Mouse (Mus musculus): ENCODE data around the gene Spata31d1d. TPM values are rescaled to one million over a fixed set of nuclear protein-coding genes. Genes with fewer than 3 reads are reported as not detected.

Spata31d1d gene
- polyA plus RNA-seq, 1 experiment from 2014 or later: not detected

DNA sequence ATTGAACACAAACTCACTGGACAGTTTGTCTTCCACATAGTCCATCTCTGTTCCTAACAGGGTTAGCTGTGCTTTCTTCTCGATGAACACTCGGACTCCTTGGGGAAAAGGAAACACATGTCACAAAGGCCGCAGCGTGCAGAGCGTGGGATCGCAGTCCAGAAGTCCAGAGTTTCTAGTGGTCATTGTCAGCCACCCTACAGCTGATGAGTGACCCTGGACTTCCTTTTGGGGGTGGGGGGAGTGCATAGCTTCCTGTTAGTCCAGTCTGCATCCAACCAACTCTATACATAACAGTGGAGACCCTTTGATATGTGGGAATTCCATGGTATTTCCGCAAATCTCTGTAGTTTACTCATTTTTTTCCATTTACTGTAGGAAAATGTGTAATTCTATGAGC lies 25.4 kb upstream of the Spata31d1d start:
- Histone ChIP-seq H3K4me1 (replicated peaks; ENCODE audit: control insufficient read depth, insufficient read depth) (no peaks in the 10 kb centered on the region), H3K4me2 (replicated peaks; ENCODE audit: low read depth) (no peak overlapping the region), H3K27ac (replicated peaks) (no peak overlapping the region), H3K9ac (ENCODE audit: low read length) (no peak overlapping the region), H3K9me3 (ENCODE audit: control insufficient read depth, low read length) (no peaks in the 10 kb centered on the region), H3K4me3 (ENCODE audit: low read depth, low read length) (no peak overlapping the region), H3K36me3 (ENCODE audit: control insufficient read depth, insufficient read depth, low read length) (peaks cover 18% of the 10 kb centered on the region; the same call in 1 of the 2 replicates), H3K27me3 (ENCODE audit: control insufficient read depth, insufficient read depth, low read length) (no peaks in the 10 kb centered on the region)
- no peak for DNase-seq (ENCODE audit: low spot score)
- WGBS: 91% methylated on average over 7 of the region's 7 CpGs
- ATAC-seq (ENCODE audit: low FRiP score, low TSS enrichment): no peak
- TF ChIP-seq CTCF (IDR thresholded peaks at IDR 0.05; ENCODE audit: low read depth) (no peak), EP300 (optimal IDR thresholded peaks at IDR 0.05) (no peak)

DNA sequence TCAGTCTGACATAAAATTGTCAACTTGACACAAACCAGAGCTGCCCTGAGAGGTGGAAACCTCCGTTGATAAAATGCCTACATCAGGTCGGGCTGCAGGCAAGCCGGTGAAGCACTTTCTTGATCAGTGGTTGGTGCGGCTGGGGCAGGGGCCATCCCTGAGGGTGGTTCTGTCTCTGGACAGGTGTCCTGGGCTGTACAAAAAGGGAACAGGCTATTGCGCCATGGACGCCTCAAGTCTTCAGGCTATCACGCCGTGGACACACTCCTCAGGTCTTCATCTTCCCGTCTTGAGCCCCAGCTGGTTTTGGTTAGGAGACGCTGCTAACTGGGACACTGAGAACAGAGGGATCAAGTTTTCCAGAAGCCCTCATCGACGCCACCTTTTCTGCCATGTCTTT lies 18.8 kb upstream of the Spata31d1d start:
- Histone ChIP-seq H3K4me3 (ENCODE audit: low read depth, low read length) (no peak overlapping the region), H3K4me2 (replicated peaks; ENCODE audit: low read depth) (no peak overlapping the region)

DNA sequence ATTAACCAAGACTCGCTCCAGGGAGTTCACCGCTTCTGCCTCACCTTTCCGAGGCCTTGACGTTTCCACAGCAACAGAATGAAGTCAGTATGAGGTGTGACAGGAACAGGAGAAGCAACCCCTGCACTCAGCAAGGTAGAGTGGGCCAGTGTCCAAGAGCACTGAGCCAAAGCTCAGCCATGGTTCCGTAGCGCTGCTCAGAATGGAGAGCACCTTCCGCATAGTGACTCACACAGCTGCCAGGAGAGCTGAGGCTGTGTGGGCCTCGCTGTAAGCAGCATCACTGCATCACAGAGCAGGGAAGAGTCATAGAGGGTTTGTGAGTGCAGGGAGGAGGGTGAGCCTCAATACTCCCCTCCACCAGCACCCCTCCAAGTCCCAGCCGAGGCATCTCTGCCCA lies 15.2 kb upstream of the Spata31d1d start, which contains the start of gene 1700014D04Rik:
1700014D04Rik (minus strand) TSS at position 42 of the 400 bp plus-strand sequence.
- H3K4me2 ChIP-seq (replicated peaks; ENCODE audit: low read depth): no peak within 1 kb of the TSS
- H3K36me3 ChIP-seq (ENCODE audit: control insufficient read depth, insufficient read depth, low read length): no peaks in the 10 kb centered on the region
- DNase-seq (ENCODE audit: low spot score): no peak
- TF ChIP-seq EP300 (optimal IDR thresholded peaks at IDR 0.05) (no peak), CTCF (IDR thresholded peaks at IDR 0.05; ENCODE audit: low read depth) (no peak)
- no peak; the same call in 1 of the 2 replicates for ATAC-seq (ENCODE audit: low FRiP score, low TSS enrichment)
- no peaks in the 10 kb centered on the region for H3K9me3 ChIP-seq (ENCODE audit: control insufficient read depth, low read length)
- H3K9ac ChIP-seq (ENCODE audit: low read length): no peak within 1 kb of the TSS
- no peaks in the 10 kb centered on the region for H3K27me3 ChIP-seq (ENCODE audit: control insufficient read depth, insufficient read depth, low read length)
- 74% methylated on average over 9 of the region's 9 CpGs for whole genome bisulfite sequencing
- H3K27ac ChIP-seq (replicated peaks): no peak within 1 kb of the TSS
- H3K4me1 ChIP-seq (replicated peaks; ENCODE audit: control insufficient read depth, insufficient read depth): no peaks in the 10 kb centered on the region
- no peak within 1 kb of the TSS for H3K4me3 ChIP-seq (ENCODE audit: low read depth, low read length)

More for the DNA sequence above, 18.8 kb upstream of the Spata31d1d start:
- Histone ChIP-seq H3K36me3 (ENCODE audit: control insufficient read depth, insufficient read depth, low read length) (peaks cover 7% of the 10 kb centered on the region; the same call in 1 of the 2 replicates), H3K27ac (replicated peaks) (no peak overlapping the region), H3K9ac (ENCODE audit: low read length) (no peak overlapping the region), H3K27me3 (ENCODE audit: control insufficient read depth, insufficient read depth, low read length) (no peaks in the 10 kb centered on the region), H3K9me3 (ENCODE audit: control insufficient read depth, low read length) (no peaks in the 10 kb centered on the region), H3K4me1 (replicated peaks; ENCODE audit: control insufficient read depth, insufficient read depth) (no peaks in the 10 kb centered on the region)
- TF ChIP-seq CTCF (IDR thresholded peaks at IDR 0.05; ENCODE audit: low read depth): no peak
- ATAC-seq (ENCODE audit: low FRiP score, low TSS enrichment) (no peak), DNase-seq (ENCODE audit: low spot score) (no peak)
- 77% methylated on average over 12 of the region's 12 CpGs for WGBS

DNA sequence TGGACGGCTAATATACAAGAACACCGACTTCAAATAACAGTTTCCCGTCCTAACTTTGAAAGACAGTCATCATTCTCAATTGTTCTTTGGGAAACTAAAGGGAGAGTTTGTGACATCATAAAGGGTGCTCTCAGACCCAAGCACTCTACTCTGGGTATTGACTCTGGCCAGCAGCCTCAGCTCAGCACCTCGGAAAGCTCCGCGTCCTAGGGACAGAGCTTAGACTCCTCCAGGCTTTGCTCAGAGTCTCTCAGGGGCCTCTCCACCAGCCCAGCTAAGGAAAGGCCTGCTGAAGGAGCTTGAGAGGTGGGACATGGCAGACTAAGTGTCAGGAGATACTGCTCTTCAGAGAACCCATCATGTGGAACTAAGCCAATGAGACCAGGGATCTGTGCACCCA lies 14.6 kb upstream of the Spata31d1d start:
- ATAC-seq (ENCODE audit: low FRiP score, low TSS enrichment) (peak; percentile 48; the same call in 1 of the 2 replicates), DNase-seq (ENCODE audit: low spot score) (no peak)
- Histone ChIP-seq H3K36me3 (ENCODE audit: control insufficient read depth, insufficient read depth, low read length) (no peaks in the 10 kb centered on the region), H3K9ac (ENCODE audit: low read length) (no peak overlapping the region), H3K27ac (replicated peaks) (no peak overlapping the region), H3K27me3 (ENCODE audit: control insufficient read depth, insufficient read depth, low read length) (no peaks in the 10 kb centered on the region), H3K4me1 (replicated peaks; ENCODE audit: control insufficient read depth, insufficient read depth) (no peaks in the 10 kb centered on the region), H3K4me3 (ENCODE audit: low read depth, low read length) (no peak overlapping the region), H3K9me3 (ENCODE audit: control insufficient read depth, low read length) (no peaks in the 10 kb centered on the region), H3K4me2 (replicated peaks; ENCODE audit: low read depth) (no peak overlapping the region)
- TF ChIP-seq EP300 (optimal IDR thresholded peaks at IDR 0.05) (no peak), CTCF (IDR thresholded peaks at IDR 0.05; ENCODE audit: low read depth) (no peak)
- WGBS: 67% methylated on average over 5 of the region's 6 CpGs

DNA sequence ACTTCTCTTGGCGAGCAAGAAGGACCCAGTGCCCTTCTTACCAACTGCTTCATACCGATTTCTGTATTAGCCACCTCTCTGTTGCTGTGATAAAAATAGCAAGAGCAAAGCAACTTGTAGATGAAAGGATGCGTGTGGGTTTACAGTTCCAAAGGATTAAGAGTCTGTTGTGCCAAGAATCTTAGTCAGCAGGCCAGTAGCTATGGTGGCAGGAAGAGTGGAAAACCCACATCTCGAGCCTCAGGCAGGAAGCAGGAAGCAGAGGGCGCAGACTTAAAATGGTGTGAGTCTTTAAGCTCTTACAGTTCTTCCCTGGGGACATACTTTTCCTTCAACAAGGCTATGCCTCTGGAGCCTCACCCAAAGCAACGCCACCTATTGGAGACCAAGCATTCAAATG lies 13.9 kb upstream of the Spata31d1d start:
- Histone ChIP-seq H3K9ac (ENCODE audit: low read length) (no peak overlapping the region), H3K4me1 (replicated peaks; ENCODE audit: control insufficient read depth, insufficient read depth) (no peaks in the 10 kb centered on the region), H3K27me3 (ENCODE audit: control insufficient read depth, insufficient read depth, low read length) (no peaks in the 10 kb centered on the region), H3K9me3 (ENCODE audit: control insufficient read depth, low read length) (no peaks in the 10 kb centered on the region), H3K27ac (replicated peaks) (no peak overlapping the region), H3K4me3 (ENCODE audit: low read depth, low read length) (no peak overlapping the region), H3K36me3 (ENCODE audit: control insufficient read depth, insufficient read depth, low read length) (no peaks in the 10 kb centered on the region), H3K4me2 (replicated peaks; ENCODE audit: low read depth) (no peak overlapping the region)
- TF ChIP-seq EP300 (optimal IDR thresholded peaks at IDR 0.05) (no peak), CTCF (IDR thresholded peaks at IDR 0.05; ENCODE audit: low read depth) (no peak)
- WGBS: 81% methylated on average over 6 of the region's 6 CpGs
- DNase-seq (ENCODE audit: low spot score): no peak
- ATAC-seq (ENCODE audit: low FRiP score, low TSS enrichment): no peak

DNA sequence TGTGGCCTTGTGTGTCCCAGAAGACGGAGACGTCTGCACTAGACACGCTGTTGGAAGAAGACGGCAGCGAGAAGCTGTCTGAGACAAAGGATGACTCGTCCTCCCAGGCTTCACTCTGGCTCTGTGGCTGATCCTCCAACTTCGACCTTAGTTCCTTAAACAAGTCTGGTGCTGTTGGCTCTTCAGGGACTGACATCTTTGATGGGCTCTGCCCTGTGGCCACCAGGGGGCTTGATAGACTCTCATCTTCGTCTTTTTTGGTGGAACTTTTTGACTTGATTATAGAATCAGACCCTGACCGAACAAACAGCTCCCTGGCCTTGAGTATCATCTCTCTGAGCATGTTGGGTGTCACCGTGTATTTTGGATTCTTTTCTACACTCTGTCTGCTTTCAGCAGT lies 10.1 kb upstream of the Spata31d1d start:
- H3K27me3 ChIP-seq (ENCODE audit: control insufficient read depth, insufficient read depth, low read length): no peaks in the 10 kb centered on the region
- H3K4me1 ChIP-seq (replicated peaks; ENCODE audit: control insufficient read depth, insufficient read depth): no peaks in the 10 kb centered on the region
- H3K36me3 ChIP-seq (ENCODE audit: control insufficient read depth, insufficient read depth, low read length): no peaks in the 10 kb centered on the region
- no peaks in the 10 kb centered on the region for H3K9me3 ChIP-seq (ENCODE audit: control insufficient read depth, low read length)
- no peak overlapping the region for H3K4me2 ChIP-seq (replicated peaks; ENCODE audit: low read depth)
- WGBS: 68% methylated on average over 10 of the region's 10 CpGs
- TF ChIP-seq CTCF (IDR thresholded peaks at IDR 0.05; ENCODE audit: low read depth): peak; percentile 54
- TF ChIP-seq EP300 (optimal IDR thresholded peaks at IDR 0.05): no peak
- DNase-seq (ENCODE audit: low spot score): no peak
- no peak overlapping the region for H3K27ac ChIP-seq (replicated peaks)
- ATAC-seq (ENCODE audit: low FRiP score, low TSS enrichment): no peak
- H3K4me3 ChIP-seq (ENCODE audit: low read depth, low read length): no peak overlapping the region
- H3K9ac ChIP-seq (ENCODE audit: low read length): no peak overlapping the region
